Comparison of ENCODE assay signal across 8 mouse cellular contexts in genomic region chr6:88732643-88733613, GRCm38 (mm10). TPM values are rescaled to one million over a fixed set of nuclear protein-coding genes. Genes with fewer than 3 reads are reported as not detected.
DNase-seq lines count a peak whose midpoint lies in the region; ATAC-seq and TF ChIP-seq lines count a peak whose summit lies in the region.
"Had no signal": no experiment of that assay in that cellular context is flagged by ENCODE, and none has a peak within 500 bp of the region (broad histone marks: within the 10 kb centered on the region; RNA-seq: fewer than 3 reads in every experiment).

No protein-coding gene starts in this region.

- DNase-seq in left cerebral cortex, adult 2 months (ENCODE audit: extremely low spot score in 1 of 2, low spot score in 2 of 2), result no peak
- DNase-seq in left cerebral cortex, postnatal 36 days (ENCODE audit: low spot score in 2 of 2), result no peak
- peak; percentile 47 for DNase-seq in embryo, embryonic 11 days
- DNase-seq in gastrocnemius, postnatal 4 days (ENCODE audit: low spot score in 2 of 2), result no peak
- DNase-seq in heart, postnatal 36 days, result no peak

- no peak overlapping the region for H3K4me2 ChIP-seq in intestine, embryonic 15.5 days (replicated peaks)
- H3K4me2 ChIP-seq in midbrain, embryonic 16.5 days (ENCODE audit: low read length), result 0 out of 2 replicates have a peak overlapping the region, but pooled peaks have one; percentile 6
- H3K4me2 ChIP-seq: heart, embryonic 13.5 days had no signal

- H3K4me1 ChIP-seq in intestine, embryonic 15.5 days (replicated peaks), result peaks cover 31% of the 10 kb centered on the region
- H3K4me1 ChIP-seq in midbrain, embryonic 16.5 days (ENCODE audit: control insufficient read depth, insufficient read depth, low read length), result peaks cover 6% of the 10 kb centered on the region; the same call in 1 of the 2 replicates

- no peaks in the 10 kb centered on the region for H3K27me3 ChIP-seq in intestine, embryonic 15.5 days (replicated peaks)
- H3K27me3 ChIP-seq in midbrain, embryonic 16.5 days (ENCODE audit: control insufficient read depth, insufficient read depth, low read depth, low read length), result 0 out of 2 replicates have a peak, but pooled peaks cover 3% of the 10 kb centered on the region

- no peaks in the 10 kb centered on the region for H3K9me3 ChIP-seq in intestine, embryonic 15.5 days
- no peaks in the 10 kb centered on the region for H3K9me3 ChIP-seq in midbrain, embryonic 16.5 days (replicated peaks; ENCODE audit: control insufficient read depth, low read length, poor library complexity, severe bottlenecking)
- H3K9me3 ChIP-seq: heart, embryonic 13.5 days had no signal

- intact Hi-C loops in left cerebral cortex, adult 2 months (cut with DNase I), result no loop called here
- intact Hi-C loops in left cerebral cortex, postnatal 36 days (cut with DNase I), result no loop called here
- intact Hi-C loops in heart, postnatal 36 days (cut with DNase I), result loop anchor here (5.0 kb wide), 1 partner anchor 89 kb away; no protein-coding TSS in a partner anchor

- 57% methylated on average over 17 of the region's 17 CpGs for WGBS in intestine, embryonic 15.5 days
- 43% methylated on average over 17 of the region's 17 CpGs for WGBS in midbrain, embryonic 16.5 days

- no peak; the same call in 1 of the 2 replicates for TF ChIP-seq CTCF in left cerebral cortex, adult 2 months (IDR thresholded peaks at IDR 0.05)

- peak; percentile 40; the same call in 1 of the 2 replicates for ATAC-seq in intestine, embryonic 15.5 days
- ATAC-seq in midbrain, embryonic 16.5 days, result no peak

- no peak overlapping the region for H3K9ac ChIP-seq in intestine, embryonic 15.5 days
- H3K9ac ChIP-seq in midbrain, embryonic 16.5 days (ENCODE audit: low read depth, low read length), result peak overlapping the region; percentile 33; the same call in 1 of the 2 replicates
- H3K9ac ChIP-seq: heart, embryonic 13.5 days had no signal

- peak overlapping the region; percentile 80 for H3K27ac ChIP-seq in left cerebral cortex, adult 2 months
- no peak overlapping the region for H3K27ac ChIP-seq in intestine, embryonic 15.5 days
- 0 out of 2 replicates have a peak overlapping the region, but pooled peaks have one; percentile 54 for H3K27ac ChIP-seq in midbrain, embryonic 16.5 days (ENCODE audit: low read length)
- H3K27ac ChIP-seq: heart, embryonic 13.5 days had no signal

- H3K4me3 ChIP-seq in left cerebral cortex, adult 2 months, result no peak overlapping the region
- H3K4me3 ChIP-seq in intestine, embryonic 15.5 days (replicated peaks), result no peak overlapping the region
- no peak overlapping the region for H3K4me3 ChIP-seq in midbrain, embryonic 16.5 days (ENCODE audit: low read depth, low read length)
- H3K4me3 ChIP-seq: heart, embryonic 13.5 days had no signal

- H3K36me3 ChIP-seq in intestine, embryonic 15.5 days, result no peaks in the 10 kb centered on the region
- no peaks in the 10 kb centered on the region for H3K36me3 ChIP-seq in midbrain, embryonic 16.5 days (ENCODE audit: control insufficient read depth, insufficient read depth, low read length)
- H3K36me3 ChIP-seq: heart, embryonic 13.5 days had no signal

RNA-seq across cellular contexts. Expression of gene Mgll, which starts 8.7 kb away (rescaled TPM):
- 100 to 1,000 TPM; 185 to 189 TPM for total RNA-seq in left cerebral cortex, adult 2 months (2021)
- total RNA-seq in left cerebral cortex, postnatal 36 days (2021), result 100 to 1,000 TPM; 193 to 231 TPM
- polyA plus RNA-seq in intestine, embryonic 15.5 days (2015; fragmentation: Nextera tagmentation; extraction: Ambion mirVana), result 71.6 and 75.9 TPM in 2 replicates
- polyA plus RNA-seq in midbrain, embryonic 16.5 days (2015; fragmentation: Nextera tagmentation; extraction: Ambion mirVana), result 31.8 and 55.0 TPM in 2 replicates
- total RNA-seq in gastrocnemius, postnatal 4 days (2021), result 10 to 100 TPM; 70.3 to 74.3 TPM
- total RNA-seq in heart, postnatal 36 days (2021), result 100 to 1,000 TPM; 113 to 133 TPM
